Mouse (Mus musculus): ENCODE results near the gene Klf2. TPM values are rescaled to one million over a fixed set of nuclear protein-coding genes. Genes with fewer than 3 reads are reported as not detected.

Gene Klf2
- polyA plus RNA-seq, 1 experiment: 9.8 TPM

DNA sequence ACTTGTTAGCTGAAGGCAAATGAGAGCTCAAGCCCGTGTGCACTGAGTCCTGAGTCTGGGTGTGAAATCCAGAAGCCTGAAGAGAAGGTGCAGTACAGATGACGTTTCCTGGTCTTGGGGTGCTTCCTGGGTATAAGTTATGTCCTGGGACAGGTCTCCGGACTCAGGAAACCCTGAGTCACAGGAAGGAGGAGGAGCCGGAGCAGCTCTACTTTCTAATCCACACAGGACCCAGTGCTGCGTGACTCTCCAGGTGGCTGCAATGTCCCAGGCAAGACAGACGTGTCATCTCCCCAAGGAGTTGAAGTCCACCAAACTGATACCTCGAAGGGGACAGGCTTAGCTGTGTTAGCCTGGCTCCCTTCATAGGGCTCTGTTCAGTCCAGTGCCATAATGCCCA lies 44.6 kb downstream of the Klf2 start:
- TF ChIP-seq CEBPB (IDR thresholded peaks at IDR 0.05; ENCODE audit: insufficient read depth, poor library complexity, severe bottlenecking) (no peak), MYOD1 (IDR thresholded peaks at IDR 0.05; ENCODE audit: control insufficient read depth in 1 of 3, insufficient read length in 2 of 3, low read depth in 2 of 3) (no peak), REST (IDR thresholded peaks at IDR 0.05; ENCODE audit: insufficient read depth, insufficient read length) (no peak), POLR2AphosphoS2 (IDR thresholded peaks at IDR 0.05; ENCODE audit: insufficient read length, low read depth) (no peak), MAX (IDR thresholded peaks at IDR 0.05; ENCODE audit: low read depth) (no peak), TCF12 (IDR thresholded peaks at IDR 0.05; ENCODE audit: insufficient read depth, poor library complexity, severe bottlenecking) (no peak), E2F4 (IDR thresholded peaks at IDR 0.05; ENCODE audit: insufficient read depth) (no peak), MYOG (IDR thresholded peaks at IDR 0.05; ENCODE audit: control insufficient read depth in 1 of 3, insufficient read depth in 1 of 3, insufficient read length in 2 of 3, low read depth in 2 of 3) (no peak), TCF3 (IDR thresholded peaks at IDR 0.05; ENCODE audit: insufficient read length, low read depth) (no peak), SRF (IDR thresholded peaks at IDR 0.05; ENCODE audit: control insufficient read depth, insufficient read length, low read depth) (no peak), POLR2A (IDR thresholded peaks at IDR 0.05; ENCODE audit: insufficient read length, low read depth) (no peak), USF1 (IDR thresholded peaks at IDR 0.05; ENCODE audit: low read depth) (no peak)
- Histone ChIP-seq H3K4me3 (no peak overlapping the region), H3K79me2 (ENCODE audit: control insufficient read depth, insufficient read depth) (no peaks in the 10 kb centered on the region), H3ac (ENCODE audit: control insufficient read depth, insufficient read length) (no peak overlapping the region), H3K4me2 (ENCODE audit: low read depth) (no peak overlapping the region), H3K27me3 (ENCODE audit: control insufficient read depth, insufficient read depth, insufficient read length) (no peaks in the 10 kb centered on the region), H3K36me3 (ENCODE audit: control insufficient read depth, insufficient read depth) (peaks cover 11% of the 10 kb centered on the region)

- Histone ChIP-seq H3K4me3 (no peak overlapping the region), H3ac (ENCODE audit: control insufficient read depth, insufficient read length) (no peak overlapping the region), H3K36me3 (ENCODE audit: control insufficient read depth, insufficient read depth) (peaks cover 26% of the 10 kb centered on the region), H3K79me2 (ENCODE audit: control insufficient read depth, insufficient read depth) (no peaks in the 10 kb centered on the region), H3K27me3 (ENCODE audit: control insufficient read depth, insufficient read depth, insufficient read length) (no peaks in the 10 kb centered on the region), H3K4me2 (ENCODE audit: low read depth) (no peak overlapping the region)
- TF ChIP-seq TCF3 (IDR thresholded peaks at IDR 0.05; ENCODE audit: insufficient read length, low read depth) (no peak), E2F4 (IDR thresholded peaks at IDR 0.05; ENCODE audit: insufficient read depth) (no peak), MYOG (IDR thresholded peaks at IDR 0.05; ENCODE audit: control insufficient read depth in 1 of 3, insufficient read depth in 1 of 3, insufficient read length in 2 of 3, low read depth in 2 of 3) (no peak), POLR2AphosphoS2 (IDR thresholded peaks at IDR 0.05; ENCODE audit: insufficient read length, low read depth) (no peak), POLR2A (IDR thresholded peaks at IDR 0.05; ENCODE audit: insufficient read length, low read depth) (no peak), TCF12 (IDR thresholded peaks at IDR 0.05; ENCODE audit: insufficient read depth, poor library complexity, severe bottlenecking) (no peak), REST (IDR thresholded peaks at IDR 0.05; ENCODE audit: insufficient read depth, insufficient read length) (no peak), MAX (IDR thresholded peaks at IDR 0.05; ENCODE audit: low read depth) (no peak)
These were observed 46.2 kb downstream of the Klf2 start for GRCm38 (mm10) chr8:72365016-72365415.

DNA sequence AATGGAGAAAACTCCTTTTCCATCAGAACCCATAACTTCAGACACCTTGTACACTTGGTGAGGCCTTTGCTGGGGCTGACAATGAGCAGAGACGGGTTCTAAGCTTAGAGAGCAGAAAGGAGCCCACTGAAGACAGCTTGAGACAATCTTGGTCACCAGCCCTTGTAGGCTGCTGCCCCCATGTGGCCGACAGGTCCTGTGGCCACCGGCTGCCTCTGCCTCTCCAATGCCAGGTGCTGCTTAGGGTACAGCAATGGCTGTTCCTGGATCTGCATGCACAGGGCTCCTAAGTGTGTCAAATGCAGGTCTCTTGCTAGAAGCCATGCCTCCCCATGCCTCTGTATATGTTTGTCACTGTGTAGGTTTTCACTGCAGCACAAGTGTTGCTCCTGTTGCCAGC lies 47.0 kb downstream of the Klf2 start:
- Histone ChIP-seq H3ac (ENCODE audit: control insufficient read depth, insufficient read length) (no peak overlapping the region), H3K79me2 (ENCODE audit: control insufficient read depth, insufficient read depth) (no peaks in the 10 kb centered on the region), H3K4me3 (no peak overlapping the region), H3K27me3 (ENCODE audit: control insufficient read depth, insufficient read depth, insufficient read length) (no peaks in the 10 kb centered on the region), H3K4me2 (ENCODE audit: low read depth) (no peak overlapping the region), H3K36me3 (ENCODE audit: control insufficient read depth, insufficient read depth) (peaks cover 32% of the 10 kb centered on the region)
- TF ChIP-seq MAX (IDR thresholded peaks at IDR 0.05; ENCODE audit: low read depth) (no peak), REST (IDR thresholded peaks at IDR 0.05; ENCODE audit: insufficient read depth, insufficient read length) (no peak), TCF3 (IDR thresholded peaks at IDR 0.05; ENCODE audit: insufficient read length, low read depth) (no peak), USF1 (IDR thresholded peaks at IDR 0.05; ENCODE audit: low read depth) (no peak), TCF12 (IDR thresholded peaks at IDR 0.05; ENCODE audit: insufficient read depth, poor library complexity, severe bottlenecking) (no peak), MYOG (IDR thresholded peaks at IDR 0.05; ENCODE audit: control insufficient read depth in 1 of 3, insufficient read depth in 1 of 3, insufficient read length in 2 of 3, low read depth in 2 of 3) (no peak), POLR2AphosphoS2 (IDR thresholded peaks at IDR 0.05; ENCODE audit: insufficient read length, low read depth) (no peak), MYOD1 (IDR thresholded peaks at IDR 0.05; ENCODE audit: control insufficient read depth in 1 of 3, insufficient read length in 2 of 3, low read depth in 2 of 3) (no peak), E2F4 (IDR thresholded peaks at IDR 0.05; ENCODE audit: insufficient read depth) (no peak), CEBPB (IDR thresholded peaks at IDR 0.05; ENCODE audit: insufficient read depth, poor library complexity, severe bottlenecking) (no peak), SRF (IDR thresholded peaks at IDR 0.05; ENCODE audit: control insufficient read depth, insufficient read length, low read depth) (no peak), POLR2A (IDR thresholded peaks at IDR 0.05; ENCODE audit: insufficient read length, low read depth) (no peak)

DNA sequence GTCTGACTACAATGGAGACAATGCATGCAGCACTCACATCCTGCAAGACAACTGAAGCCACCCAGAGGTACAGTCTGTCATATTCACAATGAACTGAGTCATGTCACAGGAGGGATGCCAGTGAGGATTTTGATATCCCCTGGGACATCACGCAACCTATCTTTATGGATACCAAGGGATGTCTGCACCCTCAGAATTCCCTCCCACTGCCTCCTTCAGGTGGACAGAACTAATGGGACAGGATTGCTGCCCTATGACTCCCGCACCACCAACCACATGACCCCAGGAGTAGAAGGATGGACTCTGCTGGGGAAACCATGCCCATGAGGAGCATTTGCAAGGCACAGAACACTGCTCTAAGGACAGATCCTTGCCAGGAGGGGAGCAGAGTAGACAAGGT lies 47.6 kb downstream of the Klf2 start:
- TF ChIP-seq REST (IDR thresholded peaks at IDR 0.05; ENCODE audit: insufficient read depth, insufficient read length) (no peak), USF1 (IDR thresholded peaks at IDR 0.05; ENCODE audit: low read depth) (no peak), SRF (IDR thresholded peaks at IDR 0.05; ENCODE audit: control insufficient read depth, insufficient read length, low read depth) (no peak), TCF12 (IDR thresholded peaks at IDR 0.05; ENCODE audit: insufficient read depth, poor library complexity, severe bottlenecking) (no peak), MAX (IDR thresholded peaks at IDR 0.05; ENCODE audit: low read depth) (no peak), POLR2A (IDR thresholded peaks at IDR 0.05; ENCODE audit: insufficient read length, low read depth) (no peak), CEBPB (IDR thresholded peaks at IDR 0.05; ENCODE audit: insufficient read depth, poor library complexity, severe bottlenecking) (no peak), E2F4 (IDR thresholded peaks at IDR 0.05; ENCODE audit: insufficient read depth) (no peak)
- H3K4me3 ChIP-seq: no peak overlapping the region
- no peaks in the 10 kb centered on the region for H3K27me3 ChIP-seq (ENCODE audit: control insufficient read depth, insufficient read depth, insufficient read length)
- peaks cover 34% of the 10 kb centered on the region for H3K36me3 ChIP-seq (ENCODE audit: control insufficient read depth, insufficient read depth)
- no peaks in the 10 kb centered on the region for H3K79me2 ChIP-seq (ENCODE audit: control insufficient read depth, insufficient read depth)
- no peak overlapping the region for H3ac ChIP-seq (ENCODE audit: control insufficient read depth, insufficient read length)
- H3K4me2 ChIP-seq (ENCODE audit: low read depth): no peak overlapping the region

Other genes starting within 250 kb of the Klf2 start
- gene Olfr373, start 235.9 kb upstream of the Klf2 start, polyA plus RNA-seq (2012; fragmentation: generic; extraction: Trizol): not detected
- not detected for gene Olfr374, start 212.0 kb upstream of the Klf2 start, polyA plus RNA-seq (2012; fragmentation: generic; extraction: Trizol)
- 205 TPM for gene Tpm4, start 184.1 kb upstream of the Klf2 start, polyA plus RNA-seq (2012; fragmentation: generic; extraction: Trizol)
- gene Rab8a, start 157.8 kb upstream of the Klf2 start, polyA plus RNA-seq (2012; fragmentation: generic; extraction: Trizol): 84.3 TPM
- gene Hsh2d, start 129.4 kb upstream of the Klf2 start, polyA plus RNA-seq (2012; fragmentation: generic; extraction: Trizol): not detected
- gene Cib3, start 106.2 kb upstream of the Klf2 start, polyA plus RNA-seq (2012; fragmentation: generic; extraction: Trizol): not detected
- gene Gm11034, start 105.4 kb upstream of the Klf2 start, polyA plus RNA-seq (2012; fragmentation: generic; extraction: Trizol): not detected
- 29.5 TPM for gene Fam32a, start 99.3 kb upstream of the Klf2 start, polyA plus RNA-seq (2012; fragmentation: generic; extraction: Trizol)
- 57.8 TPM for gene Ap1m1, start 79.0 kb upstream of the Klf2 start, polyA plus RNA-seq (2012; fragmentation: generic; extraction: Trizol)
- 63.4 TPM for gene Gm10282, start 13.8 kb upstream of the Klf2 start, polyA plus RNA-seq (2012; fragmentation: generic; extraction: Trizol)
- 22.8 TPM for gene Eps15l1, start 102.4 kb downstream of the Klf2 start, polyA plus RNA-seq (2012; fragmentation: generic; extraction: Trizol)
- 0.38 TPM for gene Calr3, start 124.8 kb downstream of the Klf2 start, polyA plus RNA-seq (2012; fragmentation: generic; extraction: Trizol)
- 7.3 TPM for gene 1700030K09Rik, start 124.8 kb downstream of the Klf2 start, polyA plus RNA-seq (2012; fragmentation: generic; extraction: Trizol)
- 39.9 TPM for gene Cherp, start 156.2 kb downstream of the Klf2 start, polyA plus RNA-seq (2012; fragmentation: generic; extraction: Trizol)
- gene Slc35e1, start 173.6 kb downstream of the Klf2 start, polyA plus RNA-seq (2012; fragmentation: generic; extraction: Trizol): 25.9 TPM
- 7.6 TPM for gene Med26, start 229.2 kb downstream of the Klf2 start, polyA plus RNA-seq (2012; fragmentation: generic; extraction: Trizol)

Data from myocyte (in vitro differentiated cells).